Mouse (Mus musculus): ENCODE measurements at regions not wholly inside any gene's neighbourhood (a gene's known extent, or its start where the extent isn't known, plus 50 kb on each side); places are given as distances from the start of the nearest gene placed in this dataset.
"Not testable (repeated sequence)": the region's sequence is repeated elsewhere in the genome, so short reads cannot be mapped to it uniquely, and the experiment has no call there.

GRCm38 (mm10) chr10:96408250-96408649, 208.6 kb upstream of the Btg1 start:
- Histone ChIP-seq H3K4me3 (replicated peaks) (no peak overlapping the region), H3K36me3 (ENCODE audit: control insufficient read depth) (no peaks in the 10 kb centered on the region), H3K27me3 (ENCODE audit: control insufficient read depth) (no peaks in the 10 kb centered on the region), H3K9me3 (ENCODE audit: control insufficient read depth, low read length) (no peaks in the 10 kb centered on the region), H3K4me1 (ENCODE audit: control insufficient read depth) (no peaks in the 10 kb centered on the region)
- no peak for TF ChIP-seq TAL1 (IDR thresholded peaks at IDR 0.05; ENCODE audit: low read length)
- TF ChIP-seq GATA1 (IDR thresholded peaks at IDR 0.05; ENCODE audit: low read length) = no peak

GRCm38 (mm10) chr10:96410028-96410427, 206.8 kb upstream of the Btg1 start:
- no peaks in the 10 kb centered on the region for H3K9me3 ChIP-seq (ENCODE audit: control insufficient read depth, low read length)
- H3K36me3 ChIP-seq (ENCODE audit: control insufficient read depth) = no peaks in the 10 kb centered on the region
- no peak overlapping the region for H3K4me3 ChIP-seq (replicated peaks)
- TF ChIP-seq GATA1 (IDR thresholded peaks at IDR 0.05; ENCODE audit: low read length) (no peak), TAL1 (IDR thresholded peaks at IDR 0.05; ENCODE audit: low read length) (no peak)
- no peaks in the 10 kb centered on the region for H3K27me3 ChIP-seq (ENCODE audit: control insufficient read depth)
- H3K4me1 ChIP-seq (ENCODE audit: control insufficient read depth) = no peaks in the 10 kb centered on the region

GRCm38 (mm10) chr10:96414807-96415206, 202.0 kb upstream of the Btg1 start:
- Histone ChIP-seq H3K36me3 (ENCODE audit: control insufficient read depth) (no peaks in the 10 kb centered on the region), H3K4me1 (ENCODE audit: control insufficient read depth) (no peaks in the 10 kb centered on the region), H3K4me3 (replicated peaks) (no peak overlapping the region), H3K27me3 (ENCODE audit: control insufficient read depth) (no peaks in the 10 kb centered on the region), H3K9me3 (ENCODE audit: control insufficient read depth, low read length) (no peaks in the 10 kb centered on the region)
- no peak for TF ChIP-seq TAL1 (IDR thresholded peaks at IDR 0.05; ENCODE audit: low read length)
- TF ChIP-seq GATA1 (IDR thresholded peaks at IDR 0.05; ENCODE audit: low read length) = no peak

- not testable (repeated sequence) for H3K9me3 ChIP-seq (ENCODE audit: control insufficient read depth, low read length); H3K27me3 ChIP-seq (ENCODE audit: control insufficient read depth); H3K4me3 ChIP-seq (replicated peaks); H3K4me1 ChIP-seq (ENCODE audit: control insufficient read depth); H3K36me3 ChIP-seq (ENCODE audit: control insufficient read depth)
These were observed 195.3 kb upstream of the Btg1 start for GRCm38 (mm10) chr10:96421506-96421905.

GRCm38 (mm10) chr10:96427407-96427806, 189.4 kb upstream of the Btg1 start:
- no peaks in the 10 kb centered on the region for H3K36me3 ChIP-seq (ENCODE audit: control insufficient read depth)
- H3K4me1 ChIP-seq (ENCODE audit: control insufficient read depth) = no peaks in the 10 kb centered on the region
- H3K27me3 ChIP-seq (ENCODE audit: control insufficient read depth) = no peaks in the 10 kb centered on the region
- no peak overlapping the region for H3K4me3 ChIP-seq (replicated peaks)
- no peak for TF ChIP-seq GATA1 (IDR thresholded peaks at IDR 0.05; ENCODE audit: low read length)
- no peak for TF ChIP-seq TAL1 (IDR thresholded peaks at IDR 0.05; ENCODE audit: low read length)
- H3K9me3 ChIP-seq (ENCODE audit: control insufficient read depth, low read length) = no peaks in the 10 kb centered on the region

GRCm38 (mm10) chr10:96430142-96430541, 186.7 kb upstream of the Btg1 start:
- no peak overlapping the region for H3K4me3 ChIP-seq (replicated peaks)
- TF ChIP-seq TAL1 (IDR thresholded peaks at IDR 0.05; ENCODE audit: low read length) = no peak
- no peak for TF ChIP-seq GATA1 (IDR thresholded peaks at IDR 0.05; ENCODE audit: low read length)
- H3K9me3 ChIP-seq (ENCODE audit: control insufficient read depth, low read length) = no peaks in the 10 kb centered on the region
- no peaks in the 10 kb centered on the region for H3K4me1 ChIP-seq (ENCODE audit: control insufficient read depth)
- no peaks in the 10 kb centered on the region for H3K36me3 ChIP-seq (ENCODE audit: control insufficient read depth)
- no peaks in the 10 kb centered on the region for H3K27me3 ChIP-seq (ENCODE audit: control insufficient read depth)

- H3K36me3 ChIP-seq (ENCODE audit: control insufficient read depth) = no peaks in the 10 kb centered on the region
- no peak overlapping the region for H3K4me3 ChIP-seq (replicated peaks)
- no peak for TF ChIP-seq TAL1 (IDR thresholded peaks at IDR 0.05; ENCODE audit: low read length)
- no peak for TF ChIP-seq GATA1 (IDR thresholded peaks at IDR 0.05; ENCODE audit: low read length)
- no peaks in the 10 kb centered on the region for H3K9me3 ChIP-seq (ENCODE audit: control insufficient read depth, low read length)
- H3K4me1 ChIP-seq (ENCODE audit: control insufficient read depth) = no peaks in the 10 kb centered on the region
- no peaks in the 10 kb centered on the region for H3K27me3 ChIP-seq (ENCODE audit: control insufficient read depth)
These were observed 181.7 kb upstream of the Btg1 start for GRCm38 (mm10) chr10:96435109-96435508.

- Histone ChIP-seq H3K27me3 (ENCODE audit: control insufficient read depth) (no peaks in the 10 kb centered on the region), H3K4me1 (ENCODE audit: control insufficient read depth) (no peaks in the 10 kb centered on the region), H3K36me3 (ENCODE audit: control insufficient read depth) (no peaks in the 10 kb centered on the region), H3K4me3 (replicated peaks) (no peak overlapping the region), H3K9me3 (ENCODE audit: control insufficient read depth, low read length) (no peaks in the 10 kb centered on the region)
- TF ChIP-seq GATA1 (IDR thresholded peaks at IDR 0.05; ENCODE audit: low read length) = no peak
- no peak for TF ChIP-seq TAL1 (IDR thresholded peaks at IDR 0.05; ENCODE audit: low read length)
These were observed 178.3 kb upstream of the Btg1 start for GRCm38 (mm10) chr10:96438398-96439103.

- H3K4me3 ChIP-seq (replicated peaks) = no peak overlapping the region
- H3K4me1 ChIP-seq (ENCODE audit: control insufficient read depth) = no peaks in the 10 kb centered on the region
- no peaks in the 10 kb centered on the region for H3K36me3 ChIP-seq (ENCODE audit: control insufficient read depth)
- TF ChIP-seq TAL1 (IDR thresholded peaks at IDR 0.05; ENCODE audit: low read length) = no peak
- TF ChIP-seq GATA1 (IDR thresholded peaks at IDR 0.05; ENCODE audit: low read length) = no peak
- no peaks in the 10 kb centered on the region for H3K9me3 ChIP-seq (ENCODE audit: control insufficient read depth, low read length)
- H3K27me3 ChIP-seq (ENCODE audit: control insufficient read depth) = no peaks in the 10 kb centered on the region
These were observed 174.6 kb upstream of the Btg1 start for GRCm38 (mm10) chr10:96442165-96442564.

GRCm38 (mm10) chr10:96450266-96450665, 166.5 kb upstream of the Btg1 start:
- Histone ChIP-seq H3K9me3 (ENCODE audit: control insufficient read depth, low read length) (no peaks in the 10 kb centered on the region; the same call in 1 of the 2 replicates), H3K27me3 (ENCODE audit: control insufficient read depth) (no peaks in the 10 kb centered on the region), H3K4me1 (ENCODE audit: control insufficient read depth) (no peaks in the 10 kb centered on the region), H3K4me3 (replicated peaks) (no peak overlapping the region), H3K36me3 (ENCODE audit: control insufficient read depth) (no peaks in the 10 kb centered on the region)
- TF ChIP-seq TAL1 (IDR thresholded peaks at IDR 0.05; ENCODE audit: low read length) (no peak), GATA1 (IDR thresholded peaks at IDR 0.05; ENCODE audit: low read length) (no peak)
